Mouse (Mus musculus) liver, adult (tissue): ENCODE results near the gene Nif3l1.

Experiments
- GATA4 ChIP-seq: IDR thresholded peaks from 2 replicates; pipeline ENCODE4 v1.6.1; 2014; ENCODE audit warnings: mild to moderate bottlenecking, low read length; ENCODE audit not compliant: insufficient replicate concordance

The Nif3l1 gene

GRCm38 (mm10) chr1:58498758-58499157 lies 53.8 kb downstream of the Nif3l1 start:
- no peak for TF ChIP-seq GATA4

- no peak for TF ChIP-seq GATA4
Observed at GRCm38 (mm10) chr1:58503134-58503533, 58.2 kb downstream of the Nif3l1 start.

GRCm38 (mm10) chr1:58503793-58504370 lies 58.9 kb downstream of the Nif3l1 start:
- no peak for TF ChIP-seq GATA4

- no peak for TF ChIP-seq GATA4
Observed at GRCm38 (mm10) chr1:58504577-58505254, 59.8 kb downstream of the Nif3l1 start, which contains the start of gene Orc2. Gene Orc2 (minus strand): TSS chr1:58505109.

- TF ChIP-seq GATA4: no peak
Observed at GRCm38 (mm10) chr1:58507249-58507648, 62.3 kb downstream of the Nif3l1 start.
